Mouse (Mus musculus) intestine, embryonic 16.5 days (tissue): Measurements from ENCODE around the gene Fbxw4. TPM values are rescaled to one million over a fixed set of nuclear protein-coding genes. Genes with fewer than 3 reads are reported as not detected.

Source experiments
- ATAC-seq: fragments of 200-750 bp; cut with Nextera tagmentation; 2 replicates; pipeline ENCODE4 v1.8.0; 2017; ENCODE audit warnings: moderate TSS enrichment, moderate library complexity
- H3K27ac ChIP-seq: fragments of 300-500 bp; sonication (generic); 2 replicates; pipeline ENCODE4 v1.5.1; 2014; ENCODE audit warnings: mild to moderate bottlenecking, low read length
- H3K27me3 ChIP-seq: fragments of 300-500 bp; sonication (generic); replicated peaks from 2 replicates; pipeline ENCODE4 v1.6.1; 2014; ENCODE audit warnings: low read length, control low read depth, mixed read lengths; ENCODE audit not compliant: control insufficient read depth, insufficient read depth
- H3K36me3 ChIP-seq: fragments of 300-500 bp; sonication (generic); 2 replicates; pipeline ENCODE4 v1.6.1; 2014; ENCODE audit warnings: low read length, control low read depth; ENCODE audit not compliant: control insufficient read depth, insufficient read depth
- H3K4me1 ChIP-seq: fragments of 300-500 bp; sonication (generic); 2 replicates; pipeline ENCODE4 v1.6.1; 2014; ENCODE audit warnings: low read length, control low read depth, mixed read lengths; ENCODE audit not compliant: control insufficient read depth, insufficient read depth
- H3K4me2 ChIP-seq: fragments of 300-500 bp; sonication (generic); 2 replicates; pipeline ENCODE4 v1.6.1; 2014; ENCODE audit warnings: low read depth, low read length, control low read depth
- H3K4me3 ChIP-seq: fragments of 300-500 bp; sonication (generic); 2 replicates; pipeline ENCODE4 v1.5.1; 2014; ENCODE audit warnings: mild to moderate bottlenecking, low read length
- H3K9ac ChIP-seq: fragments of 300-500 bp; sonication (generic); 2 replicates; pipeline ENCODE4 v1.6.1; 2014; ENCODE audit warnings: low read depth, low read length
- H3K9me3 ChIP-seq: fragments of 300-500 bp; sonication (generic); 2 replicates; pipeline ENCODE4 v1.6.1; 2016; ENCODE audit warnings: low read length, control low read depth; ENCODE audit not compliant: control insufficient read depth
- WGBS: fragments of 180-500 bp; shearing (Covaris S2); extraction: QIAGEN DNeasy Blood & Tissue Kit; methylation state at CpG from one replicate; pipeline ENCODE4 v1.1.7; 2014; 5-methylcytosine and 5-hydroxymethylcytosine counted together
- polyA plus RNA-seq: library from polyadenylated mRNA; unstranded; fragments of >200 nt; fragmentation: Nextera tagmentation; extraction: Ambion mirVana; gene quantifications from 2 replicates; pipeline ENCODE4 v1.2.1, GENCODE M21; 2015

Fbxw4 gene
- polyA plus RNA-seq, 1 experiment from 2014 or later = 2.5 TPM

DNA sequence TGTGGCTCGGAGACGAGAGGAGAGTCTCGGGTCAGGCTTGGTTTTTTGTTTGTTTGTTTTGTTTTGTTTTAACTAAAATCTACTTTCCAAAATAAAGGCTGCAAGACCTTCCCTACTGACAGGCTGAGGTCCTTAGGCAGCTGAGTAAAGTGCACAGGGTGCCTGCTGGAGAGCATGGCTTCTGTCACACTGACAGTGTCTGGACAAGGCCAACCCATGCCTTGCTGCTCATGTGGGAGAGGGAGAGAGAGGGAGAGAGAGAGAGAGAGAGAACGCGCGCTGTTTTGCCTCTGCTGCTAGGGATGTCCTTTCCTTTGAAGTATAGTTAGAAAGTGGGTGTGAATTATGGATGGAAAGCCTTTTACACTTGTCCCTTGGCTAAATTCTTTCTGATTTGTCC is 128.6 kb downstream of the Fbxw4 start:
- WGBS = 59% methylated on average over 6 of the region's 6 CpGs
- no peak overlapping the region for H3K27ac ChIP-seq
- no peaks in the 10 kb centered on the region for H3K9me3 ChIP-seq
- H3K27me3 ChIP-seq = no peaks in the 10 kb centered on the region
- no peak overlapping the region for H3K4me2 ChIP-seq
- ATAC-seq = no peak
- H3K4me1 ChIP-seq = 0 out of 2 replicates have a peak, but pooled peaks cover 2% of the 10 kb centered on the region
- H3K4me3 ChIP-seq = no peak overlapping the region
- no peak overlapping the region for H3K9ac ChIP-seq
- peaks cover 3% of the 10 kb centered on the region; the same call in 1 of the 2 replicates for H3K36me3 ChIP-seq

DNA sequence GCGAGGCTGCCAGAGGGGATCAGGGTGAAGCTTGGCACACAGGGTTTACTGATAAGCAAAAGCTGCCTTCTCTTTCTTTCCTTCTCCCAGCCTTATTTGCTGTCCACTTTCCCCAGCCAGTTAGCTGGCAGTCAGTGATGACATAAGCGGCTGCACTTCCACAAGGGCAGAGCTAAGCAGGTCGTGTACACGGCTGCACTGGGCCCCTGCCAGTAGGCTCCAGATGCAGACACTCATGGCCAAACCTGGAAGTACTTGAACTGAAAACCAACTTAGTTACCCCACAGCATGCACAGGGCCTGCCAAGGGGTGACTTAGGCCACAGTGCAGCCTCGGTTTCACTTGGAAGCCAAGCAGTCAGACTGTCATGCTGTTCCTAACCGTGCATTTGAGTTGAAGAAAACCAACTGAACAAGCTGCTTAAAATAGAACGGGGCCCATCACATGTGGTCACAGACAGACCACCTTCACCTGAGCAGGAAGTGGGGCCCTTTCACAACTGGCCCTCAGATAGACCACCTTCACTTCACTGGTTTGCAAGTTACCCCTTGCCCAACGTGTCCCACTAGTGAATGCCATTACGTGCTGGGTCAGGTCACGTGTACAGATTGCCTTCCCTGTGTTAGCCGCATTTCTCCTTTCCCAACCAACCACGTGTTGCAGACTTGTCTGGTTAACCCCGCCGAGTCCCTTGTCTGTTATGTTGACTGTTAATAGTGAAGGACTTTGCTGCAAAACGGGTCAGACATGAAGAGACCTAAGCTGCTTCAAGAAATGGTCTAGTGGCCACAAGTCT is 129.7 kb downstream of the Fbxw4 start:
- Histone ChIP-seq H3K4me3 (no peak overlapping the region), H3K27me3 (no peaks in the 10 kb centered on the region), H3K9ac (no peak overlapping the region), H3K4me2 (no peak overlapping the region), H3K36me3 (peaks cover 3% of the 10 kb centered on the region; the same call in 1 of the 2 replicates), H3K9me3 (no peaks in the 10 kb centered on the region), H3K27ac (no peak overlapping the region), H3K4me1 (0 out of 2 replicates have a peak, but pooled peaks cover 2% of the 10 kb centered on the region)
- 73% methylated on average over 15 of the region's 15 CpGs for WGBS
- no peak for ATAC-seq

DNA sequence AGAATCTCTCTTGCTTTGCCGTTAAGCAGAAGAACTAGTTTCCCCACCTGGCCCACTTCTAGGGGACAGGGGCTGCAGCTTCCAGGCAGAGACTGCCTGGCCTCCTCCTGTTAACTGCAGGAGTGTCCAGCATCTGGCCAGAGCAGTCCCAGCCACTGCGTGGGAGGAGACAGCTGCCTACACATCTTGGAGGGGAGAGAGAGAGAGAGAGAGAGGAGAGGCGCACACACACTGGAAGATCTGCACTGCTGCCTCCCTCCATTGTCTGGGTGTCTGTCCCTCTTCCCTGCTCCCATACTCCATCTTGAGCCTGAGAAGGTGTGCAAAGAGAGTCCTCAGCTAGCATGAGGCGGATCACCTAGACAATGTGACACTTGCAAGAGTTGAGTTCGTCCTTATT is 130.8 kb downstream of the Fbxw4 start:
- peaks cover 6% of the 10 kb centered on the region; the same call in 1 of the 2 replicates for H3K36me3 ChIP-seq
- H3K9me3 ChIP-seq = no peaks in the 10 kb centered on the region
- no peak overlapping the region for H3K9ac ChIP-seq
- no peak overlapping the region for H3K4me2 ChIP-seq
- H3K27ac ChIP-seq = no peak overlapping the region
- no peak for ATAC-seq
- no peak overlapping the region for H3K4me3 ChIP-seq
- WGBS = 71% methylated on average over 5 of the region's 5 CpGs
- 0 out of 2 replicates have a peak, but pooled peaks cover 2% of the 10 kb centered on the region for H3K4me1 ChIP-seq
- no peaks in the 10 kb centered on the region for H3K27me3 ChIP-seq

Other genes starting within 250 kb of the Fbxw4 start
- 14.5 and 14.7 TPM in 2 replicates for gene Poll, start 99.8 kb downstream of the Fbxw4 start, polyA plus RNA-seq
- gene Gm17018, start 99.7 kb downstream of the Fbxw4 start, polyA plus RNA-seq = 30.4 and 34.6 TPM in 2 replicates
- 0.16 and 0.28 TPM in 2 replicates for gene Fgf8, start 82.6 kb upstream of the Fbxw4 start, polyA plus RNA-seq
- 13.1 and 13.5 TPM in 2 replicates for gene Npm3, start 89.3 kb upstream of the Fbxw4 start, polyA plus RNA-seq
- 24.5 and 25.0 TPM in 2 replicates for gene Mgea5, start 123.5 kb upstream of the Fbxw4 start, polyA plus RNA-seq
- 1.8 and 2.0 TPM in 2 replicates for gene Kcnip2, start 155.7 kb upstream of the Fbxw4 start, polyA plus RNA-seq